Mouse (Mus musculus) thymus, adult 18-20 months (tissue): ENCODE results near the gene Igf1r.
"Not testable (repeated sequence)": the region's sequence is repeated elsewhere in the genome, so short reads cannot be mapped to it uniquely, and the experiment has no call there.

Experiments used
- DNase-seq, 2 experiments: peaks; one replicate each; pipeline ENCODE4 v3.0.0; 2022; ENCODE audit warnings: mixed read lengths in 2 of 2

The Igf1r gene

GRCm38 (mm10) chr7:68239220-68239827 is 286.7 kb downstream of the Igf1r start:
- no peak for DNase-seq

GRCm38 (mm10) chr7:68241205-68241604 is 288.6 kb downstream of the Igf1r start:
- no peak for DNase-seq

- DNase-seq, result no peak
Observed at GRCm38 (mm10) chr7:68245681-68246080, 293.1 kb downstream of the Igf1r start.

DNA sequence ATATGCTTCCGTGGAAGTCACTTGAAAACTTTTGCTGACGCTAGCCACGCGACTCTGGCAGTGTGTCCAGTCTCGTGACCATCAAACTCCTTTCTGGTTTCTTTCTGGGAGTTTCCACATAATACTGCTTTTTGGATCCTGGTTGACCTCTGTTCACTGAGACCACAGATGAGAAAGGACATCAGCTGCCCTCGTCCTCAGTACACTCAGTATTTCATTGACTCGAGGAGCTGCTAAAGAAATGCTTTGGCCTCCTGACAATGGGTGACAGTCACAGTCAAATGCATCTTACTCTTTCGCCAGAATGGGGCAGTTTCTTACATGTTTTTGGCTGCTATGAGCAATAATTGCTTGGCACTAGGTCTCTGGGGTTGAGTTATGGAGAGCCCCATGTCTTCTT is 293.6 kb downstream of the Igf1r start:
- no peak for DNase-seq

DNA sequence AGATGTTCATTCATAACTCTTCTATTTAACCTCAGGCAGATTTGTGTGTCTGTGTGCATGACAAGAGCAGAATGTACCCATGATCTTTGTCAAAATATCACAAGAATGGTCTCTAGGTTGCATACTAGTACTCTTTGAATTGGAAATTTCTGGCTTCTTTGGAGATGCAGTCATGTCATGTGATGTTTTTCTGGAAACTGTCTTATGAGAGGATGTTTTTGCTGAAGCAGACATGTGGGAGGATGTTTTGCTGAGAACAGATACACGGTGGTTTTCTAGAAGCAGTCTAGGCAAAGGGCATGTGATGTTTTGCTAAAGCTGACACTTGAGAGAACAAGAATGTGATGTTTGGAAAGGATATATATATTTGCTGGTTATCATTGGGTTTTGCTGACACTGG is 297.8 kb downstream of the Igf1r start:
- DNase-seq, result no peak

DNA sequence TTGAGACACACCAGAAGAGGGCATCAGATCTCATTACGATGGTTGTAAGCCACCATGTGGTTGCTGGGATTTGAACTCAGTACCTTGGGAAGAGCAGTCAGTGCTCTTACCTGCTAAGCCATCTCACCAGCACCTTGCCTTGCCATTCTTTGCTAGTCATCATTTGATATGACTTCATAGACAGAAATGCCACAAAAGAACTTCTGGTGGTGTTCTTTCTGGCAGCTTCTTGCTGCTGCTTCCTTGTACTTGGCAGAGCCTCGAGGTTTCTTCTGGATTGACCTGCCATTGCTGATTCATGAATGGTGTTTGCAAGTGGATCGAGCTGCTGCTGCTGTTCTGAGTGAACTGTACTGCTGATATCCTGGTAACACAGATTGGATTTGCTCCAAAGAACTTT is 298.3 kb downstream of the Igf1r start:
- DNase-seq, result no peak

DNA sequence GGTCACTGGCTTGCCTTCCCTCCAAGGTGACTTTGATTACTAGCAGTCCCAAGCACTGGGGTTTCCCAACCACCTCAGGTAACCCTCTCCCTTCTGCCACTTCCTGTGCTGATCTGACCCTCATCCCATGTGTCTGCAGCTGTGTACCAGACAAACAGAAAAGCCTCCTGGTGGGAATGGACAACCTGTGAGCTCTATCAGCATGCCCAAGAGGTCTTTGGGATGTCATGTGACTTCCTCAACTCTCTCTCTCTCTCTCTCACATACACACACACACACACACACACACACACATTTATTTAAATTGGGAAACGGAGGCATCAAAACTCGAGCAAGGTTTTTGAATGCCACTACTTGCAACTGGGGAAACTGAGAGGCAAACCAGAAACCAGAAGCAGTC is 305.1 kb downstream of the Igf1r start:
- no peak for DNase-seq

- DNase-seq, result no peak
Observed at GRCm38 (mm10) chr7:68258326-68259150, 305.9 kb downstream of the Igf1r start.

GRCm38 (mm10) chr7:68259523-68260081 is 307.0 kb downstream of the Igf1r start:
- DNase-seq, result no peak

GRCm38 (mm10) chr7:68262612-68263200 is 310.1 kb downstream of the Igf1r start:
- DNase-seq, result no peak

DNA sequence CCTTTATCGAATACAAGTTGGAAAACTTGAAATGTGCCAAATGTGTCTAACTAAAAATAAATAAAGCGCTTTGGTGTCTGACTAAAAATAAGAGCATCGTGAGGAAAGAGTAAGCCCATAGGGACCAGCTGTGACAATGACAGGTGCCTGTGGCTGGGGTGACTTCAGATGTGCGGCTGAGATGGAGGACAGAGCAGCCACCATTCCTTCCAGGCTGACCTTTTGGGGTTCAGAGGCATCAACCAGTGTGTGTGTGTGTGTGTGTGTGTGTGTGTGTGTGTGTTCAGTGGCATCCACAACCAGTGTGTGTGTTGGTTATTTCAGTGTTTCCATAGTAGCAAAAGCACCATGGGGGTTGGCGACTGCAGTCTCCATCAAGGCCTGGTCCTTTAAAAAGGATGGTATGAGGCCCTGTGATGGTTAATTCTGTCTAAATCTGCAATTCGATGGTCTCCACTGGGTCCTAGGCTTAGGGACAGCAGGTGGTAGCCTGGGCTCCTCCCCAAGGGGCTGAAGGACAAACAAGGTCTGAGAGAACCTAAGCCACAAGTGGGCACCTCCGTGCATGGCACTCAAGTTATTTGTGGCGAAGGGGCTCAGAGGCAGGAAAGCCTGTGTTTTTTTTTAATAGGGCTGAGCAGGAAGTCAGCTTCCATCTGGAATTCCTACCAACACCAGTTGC is 310.9 kb downstream of the Igf1r start:
- DNase-seq, result no peak

DNA sequence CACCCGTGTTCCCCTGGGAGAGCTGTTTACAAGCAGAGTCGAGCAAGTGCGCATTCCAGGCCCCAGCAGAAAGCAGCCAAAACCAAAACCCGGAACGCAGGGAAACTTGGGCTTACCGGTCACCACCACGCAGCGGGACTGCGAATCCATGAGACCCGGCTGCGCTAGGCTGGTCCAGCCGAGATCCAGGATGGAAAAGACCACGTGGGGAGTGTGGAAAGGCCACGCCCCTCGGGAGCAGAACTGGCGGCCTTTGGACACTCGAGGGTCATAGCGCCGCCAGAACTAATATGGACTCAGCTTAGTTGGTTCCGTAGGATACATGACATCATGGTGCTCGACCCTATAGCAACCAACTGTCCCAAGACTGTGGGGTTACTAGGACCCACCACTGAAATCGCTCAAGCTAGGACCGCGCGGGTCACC is 311.4 kb downstream of the Igf1r start, which contains the start of gene Pgpep1l:
Pgpep1l (minus strand) TSS at position 206 of the 426 bp plus-strand sequence.
- DNase-seq, result no peak

GRCm38 (mm10) chr7:68264531-68264930 is 311.9 kb downstream of the Igf1r start:
- DNase-seq, result peak; percentile 87 to 93

- DNase-seq, result no peak
Observed at GRCm38 (mm10) chr7:68265391-68265790, 312.8 kb downstream of the Igf1r start.

DNA sequence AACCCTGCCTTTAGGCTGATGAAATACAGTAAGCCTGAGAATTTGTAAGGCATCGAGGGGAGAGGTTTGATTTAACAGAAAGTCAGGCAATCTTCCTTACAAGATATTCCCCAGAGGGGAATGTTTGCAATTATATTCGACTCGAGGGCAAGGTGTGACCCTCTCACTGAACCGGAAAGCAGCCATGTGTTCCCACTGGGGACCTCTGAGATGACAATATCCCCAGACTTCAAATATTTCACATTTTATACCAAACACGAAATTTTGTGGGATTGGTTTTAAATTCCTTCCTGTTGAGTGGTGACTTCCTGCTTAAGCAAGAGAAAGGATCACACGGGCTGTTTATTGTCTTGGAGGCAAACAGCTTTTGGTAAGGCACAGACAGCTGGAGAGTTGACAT is 314.1 kb downstream of the Igf1r start:
- DNase-seq, result no peak

- no peak for DNase-seq
Observed at GRCm38 (mm10) chr7:68270551-68270950, 317.9 kb downstream of the Igf1r start.

GRCm38 (mm10) chr7:68271816-68272215 is 319.2 kb downstream of the Igf1r start:
- DNase-seq, result no peak

DNA sequence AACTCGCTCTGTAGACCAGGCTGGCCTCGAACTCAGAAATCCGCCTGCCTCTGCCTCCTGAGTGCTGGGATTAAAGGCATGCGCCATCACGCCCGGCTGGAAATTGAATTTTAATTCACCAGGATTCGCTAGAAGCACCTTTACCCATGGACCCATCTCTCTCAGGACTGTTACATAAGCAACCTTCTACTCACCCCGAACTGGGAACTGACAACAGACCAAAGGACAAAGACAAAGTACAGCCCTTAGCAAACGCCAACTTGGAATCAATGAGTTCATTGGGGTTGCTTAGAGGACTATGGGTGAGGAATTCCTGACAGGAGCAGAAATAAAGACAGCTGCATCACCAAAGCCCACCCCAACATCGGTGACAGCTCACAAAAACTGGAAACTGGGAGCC is 320.0 kb downstream of the Igf1r start:
- DNase-seq, result no peak

DNA sequence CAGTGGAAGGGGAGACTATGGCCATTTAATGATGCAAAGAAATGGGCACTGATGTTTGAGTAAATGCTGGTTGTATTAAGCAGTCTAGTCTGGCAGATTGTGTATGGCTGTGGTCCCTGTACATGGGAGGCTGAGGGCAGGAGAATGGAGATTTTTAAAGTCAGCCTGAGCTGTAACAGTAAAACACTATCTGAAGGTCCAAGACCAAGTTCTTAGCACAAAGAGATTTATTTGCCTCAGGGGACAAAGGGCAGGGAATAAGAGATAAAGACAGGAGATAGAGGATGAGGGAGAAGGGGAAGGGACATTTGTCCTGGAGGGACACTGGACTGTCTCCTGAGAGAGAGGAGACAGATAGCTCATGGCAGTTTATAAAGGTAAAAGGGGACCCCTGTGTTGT is 320.9 kb downstream of the Igf1r start, which contains the start of gene Fam169b:
Fam169b (plus strand) TSS at position 325 of the 400 bp plus-strand sequence.
- no peak for DNase-seq

- no peak for DNase-seq
Observed at GRCm38 (mm10) chr7:68274218-68274617, 321.6 kb downstream of the Igf1r start.

- no peak for DNase-seq
Observed at GRCm38 (mm10) chr7:68274951-68275350, 322.3 kb downstream of the Igf1r start.

DNA sequence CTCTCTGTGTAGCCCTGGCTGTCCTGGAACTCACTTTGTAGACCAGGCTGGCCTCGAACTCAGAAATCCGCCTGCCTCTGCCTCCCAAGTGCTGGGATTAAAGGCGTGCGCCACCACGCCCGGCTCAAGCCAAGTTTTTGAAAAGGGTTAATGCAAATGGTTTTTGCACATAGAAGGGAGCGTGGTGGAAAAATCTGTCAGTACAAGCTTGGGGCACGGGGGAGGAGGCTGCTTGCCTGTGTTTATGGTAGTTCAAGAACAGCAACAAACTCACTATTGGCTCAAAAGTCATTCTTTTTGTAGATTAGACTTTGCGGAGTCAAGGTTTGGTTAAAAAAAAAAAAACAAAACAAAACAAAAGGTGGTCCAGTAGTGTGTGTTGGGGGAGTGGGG is 322.8 kb downstream of the Igf1r start:
- DNase-seq, result not testable (repeated sequence)
